Mouse (Mus musculus) myocyte (in vitro differentiated cells): Measurements from ENCODE around the gene Slc7a8.

ENCODE experiments used
- CEBPB ChIP-seq: IDR thresholded peaks from 2 replicates; pipeline ENCODE4 v1.6.1; 2011; ENCODE audit warnings: mild to moderate bottlenecking, moderate library complexity; ENCODE audit not compliant: poor library complexity, insufficient read depth, severe bottlenecking
- E2F4 ChIP-seq: IDR thresholded peaks from one replicate; pipeline ENCODE4 v1.6.1; 2011; ENCODE audit warnings: mild to moderate bottlenecking, control low read depth, moderate library complexity; ENCODE audit not compliant: insufficient read depth
- MAX ChIP-seq: IDR thresholded peaks from one replicate; pipeline ENCODE4 v1.6.1; 2011; ENCODE audit warnings: low read depth, mild to moderate bottlenecking, control low read depth
- POLR2A ChIP-seq: IDR thresholded peaks from one replicate; pipeline ENCODE4 v1.6.1; 2011; ENCODE audit warnings: low read depth, mild to moderate bottlenecking, control low read depth, moderate library complexity; ENCODE audit not compliant: insufficient read length
- POLR2AphosphoS2 ChIP-seq: IDR thresholded peaks from one replicate; pipeline ENCODE4 v1.6.1; 2011; ENCODE audit warnings: low read depth, control low read depth; ENCODE audit not compliant: insufficient read length
- TCF12 ChIP-seq: IDR thresholded peaks from one replicate; pipeline ENCODE4 v1.6.1; 2011; ENCODE audit warnings: mild to moderate bottlenecking, control low read depth; ENCODE audit not compliant: poor library complexity, insufficient read depth, severe bottlenecking

DNA sequence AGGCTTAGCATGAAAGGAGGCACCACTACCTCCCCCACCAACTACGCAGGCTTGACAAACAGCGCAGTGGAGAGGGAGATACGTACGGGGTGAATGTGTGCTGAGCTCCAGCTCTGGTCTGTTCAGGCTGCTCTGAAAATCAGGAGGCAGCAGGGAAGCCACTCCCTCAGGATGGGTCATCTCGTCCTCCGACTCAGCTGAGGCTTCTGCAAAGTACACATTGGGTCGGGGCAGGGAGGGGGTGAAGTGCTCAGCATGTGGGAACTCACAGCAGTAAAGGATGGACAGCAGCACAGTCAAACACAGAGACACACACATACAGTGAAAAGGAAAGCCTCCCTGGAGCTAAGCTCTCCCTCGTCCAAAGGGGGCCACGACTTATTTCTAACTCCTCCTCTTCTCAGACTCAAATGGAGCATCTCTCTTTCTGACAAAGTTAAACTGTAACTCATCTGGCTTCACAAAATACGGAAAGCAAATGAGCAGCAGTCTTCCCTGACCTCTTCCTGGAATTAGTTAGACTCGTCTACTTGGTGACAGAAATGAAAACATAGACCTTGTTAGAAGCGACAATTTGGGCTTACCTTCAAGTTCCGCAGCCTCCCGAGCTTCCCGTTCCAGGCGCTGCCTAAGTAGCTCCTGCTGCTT, 103.0 kb downstream of the Slc7a8 start:
- TF ChIP-seq MAX (no peak), POLR2A (no peak), CEBPB (no peak), E2F4 (no peak), POLR2AphosphoS2 (no peak), TCF12 (no peak)
